Mouse (Mus musculus) CH12.LX (cell line): ENCODE measurements around the gene Bdkrb2. TPM values are rescaled to one million over a fixed set of nuclear protein-coding genes. Genes with fewer than 3 reads are reported as not detected.

Experiments used
- DNase-seq: peaks from one replicate; pipeline ENCODE4 v3.0.0-alpha.2; 2013; ENCODE audit errors: extremely low read depth
- H3K27ac ChIP-seq: 2 replicates; pipeline ENCODE4 v1.5.1; 2012; ENCODE audit warnings: low read depth, mild to moderate bottlenecking, control low read depth, moderate library complexity; ENCODE audit not compliant: insufficient read depth
- H3K27me3 ChIP-seq: replicated peaks from 2 replicates; pipeline ENCODE3; 2012; ENCODE audit warnings: inconsistent platforms
- H3K36me3 ChIP-seq, 2 experiments: replicated peaks in 1 of 2; 2 replicates each; pipeline versions ENCODE3 to v1.6.1; 2012; ENCODE audit warnings: inconsistent platforms in 1 of 2, low read length in 1 of 2, mild to moderate bottlenecking in 1 of 2, mixed read lengths in 1 of 2, moderate library complexity in 1 of 2; ENCODE audit not compliant: control insufficient read depth in 1 of 2, insufficient read depth in 1 of 2
- H3K4me1 ChIP-seq, 2 experiments: 2 replicates each; pipeline ENCODE4 v1.6.1; 2012; ENCODE audit warnings: inconsistent platforms in 1 of 2, moderate library complexity in 1 of 2; ENCODE audit not compliant: insufficient read depth in 2 of 2, control insufficient read depth in 1 of 2
- H3K4me2 ChIP-seq: 2 replicates; pipeline ENCODE4 v1.6.1; 2012; ENCODE audit warnings: low read depth, mild to moderate bottlenecking, control low read depth; ENCODE audit not compliant: poor library complexity, insufficient read depth, severe bottlenecking
- H3K4me3 ChIP-seq, 3 experiments: fragments of 150-350 bp in 1 of 3; sonication (generic) in 1 of 3; replicated peaks in 1 of 3; 2 replicates each; pipeline versions ENCODE3 to v1.5.1; 2011 to 2012; ENCODE audit warnings: low read depth in 2 of 3, low read length in 2 of 3, mild to moderate bottlenecking in 2 of 3, moderate library complexity in 2 of 3, control low read depth in 1 of 3, improper control_type of control experiment in 1 of 3, inconsistent platforms in 1 of 3, mixed read lengths in 1 of 3; ENCODE audit not compliant: poor library complexity in 1 of 3
- H3K79me2 ChIP-seq: replicated peaks from 2 replicates; pipeline ENCODE4 v1.6.1; 2012; ENCODE audit warnings: mild to moderate bottlenecking, moderate library complexity; ENCODE audit not compliant: control insufficient read depth, poor library complexity, insufficient read depth, severe bottlenecking; ENCODE audit errors: extremely low read depth
- H3K9ac ChIP-seq: 2 replicates; pipeline ENCODE4 v1.6.1; 2012; ENCODE audit warnings: low read depth, mild to moderate bottlenecking, control low read depth, moderate library complexity; ENCODE audit not compliant: insufficient read depth
- H3K9me3 ChIP-seq: replicated peaks from 2 replicates; pipeline ENCODE3; 2012; ENCODE audit warnings: low read length, inconsistent platforms, mixed read lengths
- BHLHE40 ChIP-seq: IDR thresholded peaks from 2 replicates; pipeline ENCODE4 v1.6.1; 2011; ENCODE audit warnings: mild to moderate bottlenecking, low read depth, low read length, improper control_type of control experiment
- GABPA ChIP-seq: IDR thresholded peaks from 2 replicates; pipeline ENCODE4 v1.6.1; 2012; ENCODE audit warnings: low read depth, low read length, improper control_type of control experiment, inconsistent platforms; ENCODE audit not compliant: insufficient replicate concordance
- NRF1 ChIP-seq: IDR thresholded peaks from 2 replicates; pipeline ENCODE4 v1.6.1; 2014; ENCODE audit warnings: low read depth, mild to moderate bottlenecking, inconsistent platforms, low read length, improper control_type of control experiment, moderate library complexity
- RAD21 ChIP-seq: IDR thresholded peaks from 2 replicates; pipeline ENCODE4 v1.6.1; 2011; ENCODE audit warnings: low read depth, mild to moderate bottlenecking, low read length, improper control_type of control experiment, moderate library complexity
- dilution Hi-C: fragments of 300-500 bp; cut with MboI; formaldehyde crosslinking; loops from 2 replicates; pipeline ENCODE4 v1.14.3; 2020; ENCODE audit warnings: low sequenced_read_pairs; ENCODE audit not compliant: extremely low pct_unique_long_range_greater_than_20kb, extremely low pct_ligation_motif_present
- in situ Hi-C: fragments of 300-500 bp; cut with MboI; formaldehyde crosslinking; loops from 3 replicates; pipeline ENCODE4 v1.14.3; 2019; ENCODE audit warnings: low sequenced_read_pairs, low pct_ligation_motif_present, low pct_unique_long_range_greater_than_20kb, mixed read lengths
- polyA plus RNA-seq: library from polyadenylated mRNA; unstranded; fragments of >175 nt; gene quantifications from 2 replicates; pipeline ENCODE4 v1.2.1, GENCODE M21; 2012; ENCODE audit warnings: low read depth; ENCODE audit not compliant: insufficient read length
- total RNA-seq, 2 experiments: library from RNA; depleted of rRNA; stranded (reverse); fragments of 300-350 nt in 1 of 2; fragments of >200 nt in 1 of 2; gene quantifications; 2 replicates each; pipeline ENCODE4 v1.2.3; 2012 to 2014

Gene Bdkrb2
- total and polyA plus RNA-seq, 3 experiments: 0.06 TPM; not detected in 2

DNA sequence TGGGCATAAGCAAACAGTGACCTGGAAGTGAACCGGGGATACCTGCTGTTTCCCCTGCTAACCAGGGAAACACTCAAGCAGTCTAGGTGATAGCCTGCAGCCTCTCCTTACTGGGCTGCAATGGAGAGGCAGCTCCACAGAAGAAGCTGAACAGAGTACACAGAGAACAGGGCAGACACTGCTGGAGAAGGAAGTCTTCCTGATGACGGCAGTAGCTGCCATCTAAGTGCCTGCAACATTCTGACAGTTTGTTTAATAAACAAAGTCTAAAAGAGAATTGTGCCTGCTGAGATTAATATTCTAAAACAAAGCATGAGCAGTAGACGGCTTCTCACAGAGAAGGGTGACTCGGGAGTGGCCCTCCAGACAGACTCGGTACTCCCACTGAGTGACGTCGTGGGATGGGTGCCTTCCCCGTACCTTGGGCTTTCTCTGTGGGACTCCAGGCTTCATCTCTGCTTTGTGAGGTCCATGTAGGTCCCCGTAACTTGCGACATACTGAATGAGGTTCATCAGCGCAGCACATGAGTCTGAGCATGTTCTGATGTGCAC, 79.8 kb downstream of the Bdkrb2 start:
- Histone ChIP-seq H3K9ac (no peak overlapping the region), H3K4me1 (no peaks in the 10 kb centered on the region), H3K36me3 (peaks cover 84 to 97% of the 10 kb centered on the region in 2 experiments), H3K27me3 (no peaks in the 10 kb centered on the region), H3K4me3 (no peak overlapping the region), H3K79me2 (no peaks in the 10 kb centered on the region), H3K4me2 (no peak overlapping the region), H3K27ac (no peak overlapping the region), H3K9me3 (no peaks in the 10 kb centered on the region)
- TF ChIP-seq BHLHE40 (no peak), GABPA (no peak), NRF1 (no peak), RAD21 (no peak)
- dilution Hi-C loops: no loop called here
- in situ Hi-C loops: no loop called here
- DNase-seq: no peak

Other genes with a start within 250 kb of the Bdkrb2 start
- gene Tunar, start 229.4 kb upstream of the Bdkrb2 start, total RNA-seq (2012; rRNA removed): not detected in 2 replicates
- gene Tunar, start 229.4 kb upstream of the Bdkrb2 start, total RNA-seq (2014; rRNA removed): not detected in 2 replicates
- gene Tunar, start 229.4 kb upstream of the Bdkrb2 start, polyA plus RNA-seq: not detected in 2 replicates
- 0.34 and 0.42 TPM in 2 replicates for gene D430019H16Rik, start 109.4 kb upstream of the Bdkrb2 start, total RNA-seq (2012; rRNA removed)
- 0.81 and 0.91 TPM in 2 replicates for gene D430019H16Rik, start 109.4 kb upstream of the Bdkrb2 start, total RNA-seq (2014; rRNA removed)
- gene D430019H16Rik, start 109.4 kb upstream of the Bdkrb2 start, polyA plus RNA-seq: 0.94 and 0.96 TPM in 2 replicates
- gene Bdkrb1, start 39.9 kb downstream of the Bdkrb2 start, total RNA-seq (2012; rRNA removed): 0.29 and 0.81 TPM in 2 replicates
- gene Bdkrb1, start 39.9 kb downstream of the Bdkrb2 start, total RNA-seq (2014; rRNA removed): 1.00 and 1.5 TPM in 2 replicates
- gene Bdkrb1, start 39.9 kb downstream of the Bdkrb2 start, polyA plus RNA-seq: 0.87 and 1.0 TPM in 2 replicates
- 12.3 and 13.9 TPM in 2 replicates for gene Gskip, start 121.6 kb downstream of the Bdkrb2 start, total RNA-seq (2012; rRNA removed)
- 21.9 TPM in 2 replicates for gene Gskip, start 121.6 kb downstream of the Bdkrb2 start, total RNA-seq (2014; rRNA removed)
- gene Gskip, start 121.6 kb downstream of the Bdkrb2 start, polyA plus RNA-seq: 13.3 and 15.9 TPM in 2 replicates
- 27.3 and 28.5 TPM in 2 replicates for gene Atg2b, start 122.0 kb downstream of the Bdkrb2 start, total RNA-seq (2012; rRNA removed)
- 26.6 and 26.9 TPM in 2 replicates for gene Atg2b, start 122.0 kb downstream of the Bdkrb2 start, total RNA-seq (2014; rRNA removed)
- gene Atg2b, start 122.0 kb downstream of the Bdkrb2 start, polyA plus RNA-seq: 24.1 and 28.4 TPM in 2 replicates
- 0.13 and 0.38 TPM in 2 replicates for gene Ak7, start 142.8 kb downstream of the Bdkrb2 start, total RNA-seq (2012; rRNA removed)
- gene Ak7, start 142.8 kb downstream of the Bdkrb2 start, total RNA-seq (2014; rRNA removed): 0.11 and 0.24 TPM in 2 replicates
- gene Ak7, start 142.8 kb downstream of the Bdkrb2 start, polyA plus RNA-seq: 0.46 and 0.51 TPM in 2 replicates
- gene Papola, start 221.5 kb downstream of the Bdkrb2 start, total RNA-seq (2012; rRNA removed): 90.1 and 100.0 TPM in 2 replicates
- 111 and 115 TPM in 2 replicates for gene Papola, start 221.5 kb downstream of the Bdkrb2 start, total RNA-seq (2014; rRNA removed)
- 150 TPM in 2 replicates for gene Papola, start 221.5 kb downstream of the Bdkrb2 start, polyA plus RNA-seq